Mouse (Mus musculus): ENCODE data around the gene Agfg2.
A peak's percentile ranks its signal among the peaks of the same experiment; 100 is the strongest.

DNA sequence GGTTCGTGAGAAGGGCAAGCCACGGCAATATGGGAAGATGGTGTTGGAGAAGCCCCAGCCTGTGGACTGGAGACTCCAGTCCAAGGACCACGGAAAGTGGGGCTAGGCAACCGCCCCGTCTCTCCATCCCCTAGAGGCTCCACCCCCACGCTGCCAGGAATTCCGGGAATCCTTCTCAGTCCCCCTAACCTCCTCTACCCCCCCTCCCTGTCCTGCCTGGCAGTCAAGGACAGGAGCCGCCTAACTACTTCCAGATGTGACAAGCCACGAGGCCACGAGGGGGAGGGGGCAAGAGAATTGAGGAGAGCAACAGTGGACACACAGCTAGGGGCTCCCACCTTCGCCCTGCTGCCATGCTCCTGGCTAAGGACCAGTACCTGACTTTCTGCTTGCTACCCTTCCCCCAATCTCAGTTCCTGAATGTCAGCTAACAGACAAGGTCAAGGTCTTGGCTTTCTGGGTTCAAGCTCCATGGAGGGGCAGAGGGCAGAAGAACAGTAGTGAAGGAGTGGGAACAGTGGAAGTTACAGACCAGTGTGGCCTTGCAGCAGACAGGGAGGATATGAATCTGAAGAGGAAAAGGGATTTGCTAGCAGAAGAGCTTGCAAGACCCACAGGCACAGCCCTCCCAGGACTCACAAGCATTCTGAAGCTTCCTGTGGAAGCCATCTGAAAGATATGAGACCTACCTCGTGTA is 73.8 kb downstream of the Agfg2 start:
- TF ChIP-seq EP300 (IDR thresholded peaks at IDR 0.05) (no peak), CTCF (IDR thresholded peaks at IDR 0.05) (peak; percentile 24; the same call in 1 of the 2 replicates)

Measured in lung, postnatal 0 days (tissue).